Mouse (Mus musculus) splenic B cell, adult 2 months (primary cell): ENCODE measurements around the gene Stk35.

Experiments
- DNase-seq: peaks from one replicate; pipeline ENCODE4 v3.0.0-alpha.2; 2011; ENCODE audit warnings: low read depth, low spot score
- H3K27me3 ChIP-seq: 2 replicates; pipeline ENCODE4 v1.6.1; 2012; ENCODE audit warnings: mild to moderate bottlenecking, low read length, moderate library complexity, mixed read lengths; ENCODE audit not compliant: control insufficient read depth, poor library complexity, insufficient read depth, severe bottlenecking
- H3K36me3 ChIP-seq: 2 replicates; pipeline ENCODE4 v1.6.1; 2012; ENCODE audit warnings: mild to moderate bottlenecking, low read length, moderate library complexity, mixed read lengths; ENCODE audit not compliant: control insufficient read depth, poor library complexity, insufficient read depth, severe bottlenecking

Stk35 gene

GRCm38 (mm10) chr2:129864958-129865357 is 64.6 kb downstream of the Stk35 start:
- Histone ChIP-seq H3K27me3 (no peaks in the 10 kb centered on the region), H3K36me3 (no peaks in the 10 kb centered on the region)
- DNase-seq: no peak

DNA sequence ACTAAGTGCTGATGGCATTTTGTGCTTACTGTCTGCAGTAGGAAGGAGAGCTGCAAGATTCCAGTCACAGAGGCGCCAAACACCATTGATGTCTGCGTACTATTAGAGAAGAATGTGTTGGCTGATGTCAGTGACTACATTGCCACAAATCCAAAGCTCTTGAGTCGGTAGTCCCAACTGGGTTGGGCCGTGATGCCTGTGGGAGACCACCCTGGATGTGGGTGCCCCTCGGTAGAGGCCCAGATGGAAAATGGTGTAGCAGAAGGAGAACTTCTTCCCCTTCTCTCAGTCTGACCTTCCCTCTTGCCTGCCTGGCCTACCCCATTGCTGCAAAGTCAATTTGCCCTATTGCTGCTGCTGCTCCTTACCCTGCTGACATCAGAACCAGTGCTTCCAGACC is 68.8 kb downstream of the Stk35 start:
- DNase-seq: no peak
- Histone ChIP-seq H3K36me3 (no peaks in the 10 kb centered on the region), H3K27me3 (no peaks in the 10 kb centered on the region)

DNA sequence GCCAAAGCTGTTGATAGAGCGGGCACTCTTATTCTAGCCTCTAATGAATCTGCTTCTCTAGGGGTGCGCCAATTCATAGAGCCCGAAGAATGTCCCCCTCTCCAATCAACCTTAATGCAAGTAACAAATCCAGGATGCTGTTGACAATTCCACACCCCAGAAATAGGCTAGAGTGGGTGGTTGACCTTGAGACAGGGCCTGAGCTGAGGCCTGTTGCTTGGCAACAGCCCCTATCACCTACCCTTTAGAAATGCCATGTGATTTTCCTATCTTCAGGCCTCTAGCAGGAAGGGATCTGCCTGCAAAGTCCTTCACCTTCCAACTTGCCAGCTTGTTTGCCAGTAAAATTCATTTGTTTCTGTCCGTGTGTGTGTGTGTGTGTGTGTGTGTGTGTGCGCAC is 70.9 kb downstream of the Stk35 start:
- no peaks in the 10 kb centered on the region for H3K27me3 ChIP-seq
- DNase-seq: no peak

DNA sequence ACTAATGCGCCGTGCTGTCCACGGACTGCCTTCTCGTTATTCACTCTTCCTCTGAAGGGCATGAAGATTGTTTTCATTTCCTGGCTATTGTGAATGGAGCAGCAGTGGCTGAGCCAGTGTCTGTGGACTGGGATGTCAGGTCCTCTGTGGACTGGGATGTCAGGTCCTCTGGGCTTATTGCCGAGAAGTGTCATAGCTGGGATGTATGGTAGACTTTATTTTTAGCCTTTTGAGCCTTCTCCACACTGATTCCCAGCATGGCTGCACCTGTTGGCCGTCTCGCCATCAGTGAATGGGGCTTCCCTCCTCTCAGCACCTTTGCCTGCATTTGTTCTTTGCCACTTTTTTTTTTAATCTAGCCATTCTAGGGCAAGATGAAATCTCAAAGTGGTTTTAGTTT is 71.8 kb downstream of the Stk35 start:
- no peaks in the 10 kb centered on the region for H3K36me3 ChIP-seq
- no peak for DNase-seq

More for the DNA sequence above, 70.9 kb downstream of the Stk35 start:
- H3K36me3 ChIP-seq: no peaks in the 10 kb centered on the region

DNA sequence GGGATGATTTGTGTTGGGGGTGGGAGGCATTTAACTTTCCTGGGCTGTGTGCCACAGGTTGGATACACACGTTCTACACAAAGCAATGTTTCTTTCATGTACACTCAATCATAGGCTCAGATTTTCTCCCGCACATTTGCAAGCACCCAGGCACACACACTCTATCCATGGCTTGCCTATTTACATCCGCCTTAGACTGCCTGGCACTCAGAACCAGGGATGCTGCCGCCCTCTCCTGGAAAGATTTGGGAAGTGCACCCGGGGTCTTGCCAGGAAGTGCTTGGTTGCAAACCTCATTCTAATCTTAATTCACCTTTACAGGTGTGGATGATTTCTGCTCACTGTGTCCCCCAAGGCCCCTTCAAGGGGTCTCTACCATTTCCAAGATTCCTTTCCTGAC is 73.2 kb downstream of the Stk35 start:
- Histone ChIP-seq H3K36me3 (no peaks in the 10 kb centered on the region), H3K27me3 (no peaks in the 10 kb centered on the region)
- DNase-seq: peak; percentile 78

More for the DNA sequence above, 71.8 kb downstream of the Stk35 start:
- no peaks in the 10 kb centered on the region for H3K27me3 ChIP-seq

- Histone ChIP-seq H3K27me3 (no peaks in the 10 kb centered on the region; the same call in 1 of the 2 replicates), H3K36me3 (no peaks in the 10 kb centered on the region)
- no peak for DNase-seq
Observed at GRCm38 (mm10) chr2:129874084-129874483, 73.8 kb downstream of the Stk35 start.

DNA sequence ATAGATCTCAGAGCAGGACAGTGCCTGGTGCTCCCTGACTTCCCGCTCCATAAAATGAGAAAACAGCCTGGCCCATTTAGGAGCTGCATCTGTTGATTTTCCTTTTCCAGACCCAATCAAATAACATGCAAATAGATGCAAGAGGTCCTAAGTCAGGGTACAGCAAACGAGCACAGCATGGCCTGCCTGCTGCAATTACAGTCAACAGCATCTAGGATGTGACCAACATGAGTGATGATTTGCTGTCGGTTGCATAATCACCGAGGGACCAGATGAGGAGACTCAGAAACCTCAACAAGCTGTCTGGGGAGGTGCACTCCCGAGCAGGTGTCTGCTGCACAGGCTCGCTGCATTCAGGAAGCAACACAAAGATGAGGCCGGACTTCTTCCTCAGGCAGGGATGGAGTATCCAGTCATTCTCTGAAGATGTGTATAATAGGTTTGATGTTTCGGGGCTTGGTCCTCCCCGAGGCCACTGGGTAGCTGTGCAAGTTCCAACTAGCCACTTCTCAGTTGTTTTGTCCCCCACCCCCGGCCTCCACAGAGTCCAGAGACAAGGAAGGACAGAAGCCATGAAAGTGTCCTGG is 74.3 kb downstream of the Stk35 start:
- Histone ChIP-seq H3K36me3 (no peaks in the 10 kb centered on the region), H3K27me3 (no peaks in the 10 kb centered on the region; the same call in 1 of the 2 replicates)
- no peak for DNase-seq

- no peaks in the 10 kb centered on the region for H3K36me3 ChIP-seq
- DNase-seq: no peak
- H3K27me3 ChIP-seq: no peaks in the 10 kb centered on the region; the same call in 1 of the 2 replicates
Observed at GRCm38 (mm10) chr2:129876935-129877334, 76.6 kb downstream of the Stk35 start.

DNA sequence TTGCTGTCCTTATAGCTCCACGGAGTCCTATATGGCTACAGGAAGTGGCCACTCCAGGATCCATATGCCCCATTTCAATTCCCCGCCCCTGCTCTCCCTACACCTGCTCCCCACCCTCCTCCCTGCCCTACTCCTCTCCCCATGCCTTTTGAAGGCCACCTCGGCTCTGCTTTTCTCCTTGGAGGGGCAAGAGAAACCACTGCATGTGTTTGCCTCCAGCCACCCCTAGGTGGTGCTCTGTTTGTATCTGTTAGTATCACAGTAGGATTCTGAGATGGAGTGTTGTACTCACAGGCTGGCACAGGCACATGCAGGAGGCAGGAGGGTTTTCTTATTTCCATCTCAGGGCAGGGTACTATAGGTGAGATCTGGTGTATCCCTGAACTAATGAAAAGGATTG is 79.5 kb downstream of the Stk35 start:
- DNase-seq: peak; percentile 40
- Histone ChIP-seq H3K27me3 (no peaks in the 10 kb centered on the region; the same call in 1 of the 2 replicates), H3K36me3 (no peaks in the 10 kb centered on the region)

GRCm38 (mm10) chr2:129880226-129880625 is 79.9 kb downstream of the Stk35 start:
- H3K27me3 ChIP-seq: no peaks in the 10 kb centered on the region; the same call in 1 of the 2 replicates
- no peak for DNase-seq
- no peaks in the 10 kb centered on the region for H3K36me3 ChIP-seq

GRCm38 (mm10) chr2:129881886-129882285 is 81.6 kb downstream of the Stk35 start:
- no peaks in the 10 kb centered on the region; the same call in 1 of the 2 replicates for H3K27me3 ChIP-seq
- H3K36me3 ChIP-seq: no peaks in the 10 kb centered on the region
- DNase-seq: no peak
